Mouse (Mus musculus): ENCODE measurements around the gene Rel. TPM values are rescaled to one million over a fixed set of nuclear protein-coding genes. Genes with fewer than 3 reads are reported as not detected.

Gene Rel
- total RNA-seq, 1 experiment from 2014 or later: 7.4 TPM

Other genes with a start within 250 kb of the Rel start
- not detected in 2 replicates for gene 1700093K21Rik, start 249.8 kb downstream of the Rel start, total RNA-seq (2021)
- 17.9 and 18.4 TPM in 2 replicates for gene 0610010F05Rik, start 137.3 kb downstream of the Rel start, total RNA-seq (2021)
- 19.2 and 21.8 TPM in 2 replicates for gene Pus10, start 105.3 kb downstream of the Rel start, total RNA-seq (2021)
- 56.9 and 66.8 TPM in 2 replicates for gene Pex13, start 105.0 kb downstream of the Rel start, total RNA-seq (2021)
- gene Papolg, start 124.3 kb upstream of the Rel start, total RNA-seq (2021): 10.7 and 13.0 TPM in 2 replicates